Mouse (Mus musculus) lung, adult 2 months (tissue): ENCODE measurements around the gene Shc1. TPM values are rescaled to one million over a fixed set of nuclear protein-coding genes. Genes with fewer than 3 reads are reported as not detected.
"Not testable (repeated sequence)": the region's sequence is repeated elsewhere in the genome, so short reads cannot be mapped to it uniquely, and the experiment has no call there.

Experiments used
- DNase-seq: peaks from one replicate; pipeline ENCODE4 v3.0.0; 2022
- H3K4me1 ChIP-seq: fragments of 200-500 bp; 2 replicates; pipeline ENCODE4 v1.6.1; 2011; ENCODE audit warnings: low read length; ENCODE audit not compliant: control insufficient read depth, insufficient read depth
- H3K4me3 ChIP-seq: fragments of 200-500 bp; replicated peaks from 2 replicates; pipeline ENCODE3; 2011; ENCODE audit warnings: low read depth, mild to moderate bottlenecking, control low read depth, low read length; ENCODE audit errors: extremely low read depth
- CTCF ChIP-seq: fragments of 200-500 bp; IDR thresholded peaks from 2 replicates; pipeline ENCODE4 v1.5.1; 2011; ENCODE audit warnings: mild to moderate bottlenecking, low read length, control low read depth; ENCODE audit not compliant: insufficient read depth
- POLR2A ChIP-seq: fragments of 200-500 bp; IDR thresholded peaks from 2 replicates; pipeline ENCODE4 v1.6.1; 2011; ENCODE audit warnings: low read depth, mild to moderate bottlenecking, control low read depth, low read length, borderline replicate concordance; ENCODE audit errors: extremely low read depth
- WGBS: fragments of 180-500 bp; shearing (Covaris S2); methylation state at CpG from one replicate; pipeline ENCODE4 v1.1.7; 2018; 5-methylcytosine and 5-hydroxymethylcytosine counted together
- polyA plus RNA-seq: library from polyadenylated mRNA; depleted of rRNA; stranded (reverse); fragments of >200 nt; gene quantifications from 2 replicates; pipeline ENCODE4 v1.2.3, GENCODE M21; 2012

The Shc1 gene
- polyA plus RNA-seq, 1 experiment: 84.6 TPM

- WGBS: 71% methylated on average over 5 of the region's 5 CpGs
- no peak for DNase-seq
- peaks cover 3% of the 10 kb centered on the region; the same call in 1 of the 2 replicates for H3K4me1 ChIP-seq
- no peak overlapping the region for H3K4me3 ChIP-seq
- TF ChIP-seq CTCF (no peak), POLR2A (no peak)
These were observed 6.3 kb downstream of the Shc1 start for GRCm38 (mm10) chr3:89424416-89425140.

DNA sequence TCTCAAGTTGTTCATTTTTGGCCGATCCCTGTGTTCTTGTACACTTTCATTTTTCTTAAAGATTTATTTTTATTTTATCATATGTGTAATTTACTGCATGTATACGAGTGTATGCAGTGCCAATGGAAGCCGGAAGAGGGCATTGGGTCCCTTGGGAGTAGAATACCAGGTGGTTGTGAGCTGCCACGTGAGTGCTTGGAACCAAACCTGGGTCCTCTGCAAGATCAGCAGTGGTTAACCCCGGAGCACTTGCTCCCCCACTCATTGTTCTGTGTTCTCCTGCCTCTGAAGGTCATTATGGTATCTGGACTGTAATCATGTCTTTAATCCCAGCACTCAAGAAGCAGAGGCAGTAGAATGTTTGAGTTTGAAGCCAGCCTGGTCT is 6.9 kb downstream of the Shc1 start:
- 79% methylated on average over 5 of the region's 5 CpGs for WGBS
- peaks cover 3% of the 10 kb centered on the region; the same call in 1 of the 2 replicates for H3K4me1 ChIP-seq
- H3K4me3 ChIP-seq: no peak overlapping the region
- DNase-seq: no peak
- TF ChIP-seq POLR2A (no peak), CTCF (no peak)

DNA sequence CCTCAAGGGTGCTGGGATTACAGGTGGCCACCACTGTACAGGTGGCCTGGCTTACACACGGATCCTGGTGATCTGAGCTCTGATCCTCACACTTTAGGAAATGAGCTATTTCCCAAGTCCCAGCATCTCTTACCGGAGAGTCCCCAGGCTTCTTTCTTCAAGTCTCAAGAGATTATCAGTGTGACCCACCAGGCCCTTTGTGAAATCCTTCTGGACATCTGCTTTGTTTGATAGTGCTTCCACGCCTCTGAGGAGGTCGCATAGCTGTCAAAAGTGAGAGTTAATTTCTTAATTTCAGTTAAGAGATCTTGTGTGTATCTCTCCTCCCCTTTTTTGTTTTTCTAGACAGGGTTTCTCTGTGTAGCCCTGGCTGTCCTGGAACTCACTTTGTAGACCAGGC is 7.6 kb downstream of the Shc1 start:
- no peak for DNase-seq
- 85% methylated on average over 4 of the region's 4 CpGs for WGBS
- TF ChIP-seq POLR2A (no peak), CTCF (no peak)
- peaks cover 1% of the 10 kb centered on the region; the same call in 1 of the 2 replicates for H3K4me1 ChIP-seq
- no peak overlapping the region for H3K4me3 ChIP-seq

GRCm38 (mm10) chr3:89429021-89429420 is 10.8 kb downstream of the Shc1 start:
- not testable (repeated sequence) for DNase-seq, H3K4me1 ChIP-seq, H3K4me3 ChIP-seq
- 92% methylated on average over 7 of the region's 7 CpGs for WGBS

GRCm38 (mm10) chr3:89430171-89431159 is 12.2 kb downstream of the Shc1 start, which contains the start of gene Pygo2:
Gene Pygo2, plus strand, starts transcription at chr3:89430214.
- peak; percentile 90 for DNase-seq
- TF ChIP-seq POLR2A (peak; percentile 82), CTCF (no peak)
- WGBS: 2% methylated on average over 67 of the region's 68 CpGs

DNA sequence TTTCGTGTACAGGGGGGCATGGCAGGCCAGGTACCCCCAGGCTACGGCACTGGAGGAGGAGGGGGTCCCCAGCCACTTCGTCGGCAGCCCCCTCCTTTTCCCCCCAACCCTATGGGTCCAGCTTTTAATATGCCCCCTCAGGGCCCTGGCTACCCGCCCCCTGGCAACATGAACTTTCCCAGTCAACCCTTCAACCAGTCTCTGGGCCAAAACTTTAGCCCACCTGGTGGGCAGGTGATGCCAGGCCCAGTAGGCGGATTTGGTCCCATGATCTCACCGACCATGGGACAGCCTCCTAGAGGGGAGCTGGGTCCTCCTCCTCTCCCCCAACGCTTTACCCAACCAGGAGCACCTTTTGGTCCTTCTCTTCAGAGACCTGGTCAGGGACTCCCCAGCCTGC is 14.4 kb downstream of the Shc1 start:
- 92% methylated on average over 8 of the region's 8 CpGs for WGBS
- Histone ChIP-seq H3K4me3 (no peak overlapping the region), H3K4me1 (peaks cover 14% of the 10 kb centered on the region)
- TF ChIP-seq POLR2A (no peak), CTCF (no peak)
- no peak for DNase-seq

More at GRCm38 (mm10) chr3:89430171-89431159, 12.2 kb downstream of the Shc1 start, which contains the start of gene Pygo2:
- Histone ChIP-seq H3K4me1 (peaks cover 9% of the 10 kb centered on the region; the same call in 1 of the 2 replicates), H3K4me3 (peak within 1 kb of the TSS; percentile 85)

DNA sequence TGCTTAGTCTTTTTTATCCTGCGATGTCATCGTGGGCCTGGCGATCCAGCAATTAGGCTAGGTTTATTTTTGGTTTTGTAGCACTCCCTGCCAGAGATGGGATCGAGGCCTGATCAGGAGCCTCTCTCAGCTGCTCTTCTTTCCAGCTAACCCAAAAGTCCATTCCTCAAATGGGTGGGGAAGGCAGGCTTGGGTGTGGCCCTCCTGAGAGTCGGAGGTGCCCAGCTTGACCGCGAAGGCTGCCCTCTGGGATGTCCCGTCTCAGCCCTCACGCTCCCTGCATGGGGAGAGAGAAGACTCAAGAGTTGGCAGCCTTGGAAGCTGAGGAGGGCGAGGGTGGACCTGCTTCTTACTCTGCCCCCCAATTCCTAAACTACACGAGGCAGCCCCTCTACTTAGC is 16.3 kb downstream of the Shc1 start:
- WGBS: 69% methylated on average over 11 of the region's 11 CpGs
- TF ChIP-seq POLR2A (no peak), CTCF (no peak)
- Histone ChIP-seq H3K4me3 (no peak overlapping the region), H3K4me1 (peaks cover 14% of the 10 kb centered on the region)
- DNase-seq: no peak

- 65% methylated on average over 7 of the region's 7 CpGs for WGBS
- peaks cover 14% of the 10 kb centered on the region for H3K4me1 ChIP-seq
- no peak for TF ChIP-seq CTCF
- TF ChIP-seq POLR2A: no peak
- no peak overlapping the region for H3K4me3 ChIP-seq
- no peak for DNase-seq
These were observed 16.8 kb downstream of the Shc1 start for GRCm38 (mm10) chr3:89435041-89435440.
